Mouse (Mus musculus): ENCODE data around the gene Arl5a. TPM values are rescaled to one million over a fixed set of nuclear protein-coding genes. Genes with fewer than 3 reads are reported as not detected.

Gene Arl5a
- total and polyA plus RNA-seq, 2 experiments from 2014 or later: 28.0 to 51.0 TPM

GRCm38 (mm10) chr2:52351029-52351428 lies 73.7 kb downstream of the Arl5a start:
- Histone ChIP-seq H3K4me3 (ENCODE audit: low read length) (no peak overlapping the region), H3K9me3 (ENCODE audit: low read length) (no peaks in the 10 kb centered on the region; the same call in 1 of the 2 replicates), H3K27ac (no peak overlapping the region), H3K27me3 (ENCODE audit: insufficient read depth, low read length) (no peaks in the 10 kb centered on the region), H3K4me2 (ENCODE audit: low read depth, low read length) (no peak overlapping the region), H3K36me3 (ENCODE audit: insufficient read depth, low read length) (no peaks in the 10 kb centered on the region), H3K4me1 (ENCODE audit: insufficient read depth, low read length) (no peaks in the 10 kb centered on the region), H3K9ac (replicated peaks; ENCODE audit: low read length) (no peak overlapping the region)
- DNase-seq (ENCODE audit: low spot score): no peak
- TF ChIP-seq CTCF (IDR thresholded peaks at IDR 0.05; ENCODE audit: low read depth): no peak
- ATAC-seq: no peak
- 97% methylated on average over 1 of the region's 1 CpGs for WGBS

Other genes starting within 250 kb of the Arl5a start
- 1.2 and 2.5 TPM in 2 replicates for gene Neb, start 46.4 kb downstream of the Arl5a start, total RNA-seq (2014; rRNA removed)
- 0.38 and 0.58 TPM in 2 replicates for gene Neb, start 46.4 kb downstream of the Arl5a start, polyA plus RNA-seq (2015; fragmentation: Nextera tagmentation; extraction: Ambion mirVana)

Data from hindbrain, postnatal 0 days (tissue).